Mouse (Mus musculus): ENCODE results near the gene Nr0b2. TPM values are rescaled to one million over a fixed set of nuclear protein-coding genes. Genes with fewer than 3 reads are reported as not detected.
A peak's percentile ranks its signal among the peaks of the same experiment; 100 is the strongest.
"Not testable (repeated sequence)": the region's sequence is repeated elsewhere in the genome, so short reads cannot be mapped to it uniquely, and the experiment has no call there.

Nr0b2 gene
- polyA plus RNA-seq (2016; fragmentation: Nextera tagmentation; extraction: Ambion mirVana) = not detected in 2 replicates

DNA sequence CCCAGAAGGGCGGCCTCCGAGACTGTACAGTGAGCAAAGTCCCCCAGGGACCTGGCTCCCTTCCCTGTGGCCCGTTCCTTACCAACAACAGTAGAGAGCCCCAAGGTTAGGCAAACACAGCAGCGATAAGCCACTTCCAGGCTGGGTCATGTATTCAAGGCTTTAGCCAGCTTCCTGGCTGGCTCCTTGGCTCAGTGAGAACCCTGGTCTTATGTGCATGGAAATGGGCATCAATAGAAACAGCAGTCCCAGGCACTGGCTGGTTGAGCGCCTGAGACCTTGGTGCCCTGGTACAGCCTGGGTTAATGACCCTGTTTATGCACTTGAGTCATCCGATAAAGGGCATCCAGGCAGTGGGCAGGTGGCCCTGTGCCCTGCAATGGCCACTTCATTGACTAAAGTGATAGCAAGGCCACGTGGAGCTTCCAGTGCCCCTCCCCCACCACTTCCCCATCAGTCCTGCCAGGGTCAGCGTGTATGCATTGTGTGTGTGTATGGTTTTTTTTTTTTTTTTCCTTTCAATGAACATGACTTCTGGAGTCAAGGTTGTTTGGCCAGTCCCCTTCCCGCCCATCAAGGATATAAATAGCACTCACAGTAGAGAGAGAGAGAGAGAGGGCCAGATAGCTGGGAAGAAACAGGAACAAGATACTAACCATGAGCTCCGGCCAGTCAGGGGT is at the start of gene Nr0b2:
Gene Nr0b2 (plus strand): TSS at position 609 of the 680 bp plus-strand sequence.
- H3K4me2 ChIP-seq = no peak within 1 kb of the TSS
- 74% methylated on average over 10 of the region's 10 CpGs for WGBS

DNA sequence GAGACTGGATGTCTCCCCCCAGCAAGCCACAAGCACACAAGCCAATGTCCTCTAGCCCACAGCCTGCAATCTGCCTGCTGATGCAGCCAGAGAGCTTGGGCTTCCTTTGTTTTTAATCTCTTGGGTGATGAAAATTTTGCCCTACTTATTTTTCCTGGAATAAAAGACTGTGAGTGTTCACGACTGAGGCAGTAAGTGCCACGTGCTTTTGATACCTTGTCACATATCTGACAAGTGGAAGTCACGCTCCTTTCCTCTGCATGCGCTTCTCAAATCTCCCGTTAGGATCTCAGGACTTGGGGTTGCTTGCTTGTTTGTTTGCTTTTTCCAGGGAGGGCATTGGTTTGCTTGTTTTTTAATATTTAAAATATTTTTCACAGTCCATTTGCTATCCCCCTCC is 48.9 kb upstream of the Nr0b2 start:
- Histone ChIP-seq H3K4me2 (no peak overlapping the region), H3K4me3 (replicated peaks) (no peak overlapping the region), H3K27ac (no peak overlapping the region), H3K27me3 (peaks cover 76% of the 10 kb centered on the region), H3K9ac (no peak overlapping the region), H3K9me3 (no peaks in the 10 kb centered on the region), H3K36me3 (replicated peaks) (no peaks in the 10 kb centered on the region), H3K4me1 (no peaks in the 10 kb centered on the region)
- ATAC-seq (ENCODE audit: low FRiP score) = no peak
- 68% methylated on average over 5 of the region's 5 CpGs for WGBS

More for the DNA sequence above, at the start of gene Nr0b2:
- ATAC-seq (ENCODE audit: low FRiP score) = no peak
- Histone ChIP-seq H3K36me3 (replicated peaks) (no peaks in the 10 kb centered on the region), H3K9me3 (no peaks in the 10 kb centered on the region), H3K27ac (no peak within 1 kb of the TSS), H3K27me3 (peaks cover 22% of the 10 kb centered on the region; the same call in 1 of the 2 replicates), H3K4me3 (replicated peaks) (no peak within 1 kb of the TSS), H3K4me1 (no peaks in the 10 kb centered on the region), H3K9ac (no peak within 1 kb of the TSS)

DNA sequence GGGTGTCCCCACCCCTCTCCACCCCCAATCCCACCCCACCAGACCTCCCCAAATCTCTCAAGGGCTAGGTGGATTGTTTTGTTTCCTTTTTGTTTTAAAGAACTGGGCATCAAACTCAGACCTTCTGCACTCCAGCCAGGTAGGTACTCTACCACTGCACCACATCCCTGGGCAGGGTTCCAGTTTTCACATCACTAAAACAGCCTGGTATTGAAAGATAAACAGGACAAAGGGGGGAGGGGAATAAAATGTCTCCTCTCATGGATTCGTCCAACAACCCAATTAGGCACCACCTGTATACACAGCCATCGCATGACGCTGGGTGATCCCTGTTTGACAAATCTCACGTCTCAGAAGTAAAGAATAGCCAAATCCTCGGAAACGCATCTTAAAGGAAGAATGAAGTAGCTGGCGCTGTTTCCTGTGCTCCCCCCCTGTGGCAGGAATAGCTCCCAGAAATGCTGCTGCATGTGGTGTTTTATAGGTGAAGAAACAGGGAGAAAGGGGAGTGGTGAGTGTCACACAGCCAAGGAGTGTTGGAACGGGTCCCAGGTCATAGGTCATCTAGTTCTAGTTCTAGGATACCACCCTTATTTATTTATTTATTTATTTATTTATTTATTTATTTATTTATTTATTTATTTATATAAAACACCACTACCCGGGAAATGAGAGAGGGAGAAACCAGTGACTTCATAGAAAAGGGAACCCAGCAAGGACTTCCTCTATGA is 48.3 kb upstream of the Nr0b2 start:
- peaks cover 70% of the 10 kb centered on the region for H3K27me3 ChIP-seq
- WGBS = 70% methylated on average over 9 of the region's 9 CpGs
- no peak for ATAC-seq (ENCODE audit: low FRiP score)

DNA sequence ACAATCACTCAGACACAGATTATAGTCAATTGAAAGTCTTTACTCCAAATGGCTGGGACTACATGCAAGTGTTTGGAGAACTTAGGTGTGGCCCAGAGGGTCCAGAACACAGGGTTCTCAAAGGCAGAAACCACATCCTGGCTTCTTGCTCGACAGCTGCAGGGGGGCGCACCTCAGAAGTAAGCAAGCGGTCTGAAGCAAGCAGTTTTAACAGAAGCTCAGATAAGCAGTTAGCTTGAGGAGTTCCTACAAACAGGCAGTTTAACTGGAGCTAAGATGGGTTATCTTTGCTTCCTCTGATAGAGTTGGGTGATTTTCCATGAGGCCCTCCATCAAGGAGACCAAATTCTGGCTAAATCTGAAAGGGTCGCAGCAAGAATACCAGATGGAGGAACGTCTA is 46.6 kb upstream of the Nr0b2 start:
- ATAC-seq (ENCODE audit: low FRiP score) = no peak
- Histone ChIP-seq H3K4me1 (no peaks in the 10 kb centered on the region), H3K4me3 (replicated peaks) (no peak overlapping the region), H3K27ac (no peak overlapping the region), H3K9me3 (no peaks in the 10 kb centered on the region), H3K36me3 (replicated peaks) (no peaks in the 10 kb centered on the region), H3K27me3 (peaks cover 54% of the 10 kb centered on the region), H3K4me2 (no peak overlapping the region), H3K9ac (no peak overlapping the region)
- 74% methylated on average over 5 of the region's 5 CpGs for WGBS

More for the DNA sequence above, 48.3 kb upstream of the Nr0b2 start:
- Histone ChIP-seq H3K9me3 (no peaks in the 10 kb centered on the region), H3K4me3 (replicated peaks) (no peak overlapping the region), H3K27ac (no peak overlapping the region), H3K4me1 (no peaks in the 10 kb centered on the region), H3K36me3 (replicated peaks) (no peaks in the 10 kb centered on the region), H3K9ac (no peak overlapping the region), H3K4me2 (no peak overlapping the region)

DNA sequence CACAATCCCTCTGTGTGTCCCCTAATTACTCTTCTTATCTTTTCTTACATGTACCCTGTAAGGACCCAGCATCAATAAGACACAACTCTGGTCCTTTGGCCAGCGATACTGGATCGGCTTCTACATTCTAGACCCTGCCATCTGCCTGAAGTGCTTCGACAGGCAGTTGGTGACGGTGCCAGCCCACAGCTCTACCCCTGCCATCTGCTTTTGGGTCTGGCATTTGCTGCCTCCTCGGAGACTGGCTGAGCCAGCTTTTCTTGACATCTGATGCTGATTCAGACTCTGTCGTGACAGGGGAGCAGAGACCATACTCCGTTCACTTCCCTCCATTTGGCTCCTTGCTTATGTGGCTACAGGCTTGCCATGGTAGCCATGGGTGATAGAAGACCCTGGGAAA is 44.2 kb upstream of the Nr0b2 start:
- Histone ChIP-seq H3K9me3 (no peaks in the 10 kb centered on the region), H3K4me3 (replicated peaks) (no peak overlapping the region), H3K9ac (no peak overlapping the region), H3K36me3 (replicated peaks) (no peaks in the 10 kb centered on the region), H3K27me3 (peaks cover 35% of the 10 kb centered on the region), H3K4me1 (no peaks in the 10 kb centered on the region), H3K27ac (no peak overlapping the region), H3K4me2 (no peak overlapping the region)
- 85% methylated on average over 7 of the region's 7 CpGs for WGBS
- no peak for ATAC-seq (ENCODE audit: low FRiP score)

DNA sequence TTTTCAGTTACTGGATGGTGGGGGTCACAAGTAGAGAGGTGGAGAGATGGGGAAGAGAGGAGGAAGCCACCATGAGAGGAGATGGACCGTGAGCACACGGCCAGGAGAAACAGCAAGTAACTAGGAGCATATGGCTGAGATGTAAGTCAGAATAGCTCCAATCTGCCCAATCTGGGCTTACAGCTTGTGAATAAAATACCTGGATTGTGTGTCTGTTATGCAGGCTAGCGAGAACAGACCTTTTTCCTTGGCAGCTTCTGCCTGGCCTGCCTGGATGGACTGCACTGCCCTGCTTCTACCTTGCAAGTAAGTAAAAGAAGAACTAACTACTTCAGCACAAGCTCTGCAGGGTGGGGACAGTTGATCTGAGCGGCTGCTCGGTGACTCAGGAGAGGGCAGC is 42.1 kb upstream of the Nr0b2 start:
- WGBS = 88% methylated on average over 5 of the region's 5 CpGs
- Histone ChIP-seq H3K27ac (no peak overlapping the region), H3K9ac (no peak overlapping the region), H3K4me1 (no peaks in the 10 kb centered on the region), H3K36me3 (replicated peaks) (no peaks in the 10 kb centered on the region), H3K4me2 (no peak overlapping the region), H3K27me3 (peaks cover 29% of the 10 kb centered on the region), H3K4me3 (replicated peaks) (no peak overlapping the region), H3K9me3 (no peaks in the 10 kb centered on the region)
- no peak for ATAC-seq (ENCODE audit: low FRiP score)

DNA sequence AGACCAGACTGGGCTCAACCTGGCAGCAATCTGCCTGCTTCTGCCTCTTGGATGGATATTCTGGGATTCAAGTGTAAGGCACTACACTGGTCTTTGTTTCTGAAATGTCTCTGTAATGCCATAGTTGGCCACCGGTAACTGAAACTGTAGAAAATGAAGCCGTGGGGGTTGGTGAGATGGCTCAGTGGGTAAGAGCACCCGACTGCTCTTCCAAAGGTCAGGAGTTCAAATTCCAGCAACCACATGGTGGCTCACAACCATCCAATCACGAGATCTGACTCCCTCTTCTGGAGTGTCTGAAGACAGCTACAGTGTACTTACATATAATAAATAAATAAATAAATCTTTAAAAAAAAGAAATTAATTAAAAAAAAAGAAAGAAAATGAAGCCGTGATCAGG is 40.7 kb upstream of the Nr0b2 start:
- not testable (repeated sequence) for ATAC-seq (ENCODE audit: low FRiP score)

DNA sequence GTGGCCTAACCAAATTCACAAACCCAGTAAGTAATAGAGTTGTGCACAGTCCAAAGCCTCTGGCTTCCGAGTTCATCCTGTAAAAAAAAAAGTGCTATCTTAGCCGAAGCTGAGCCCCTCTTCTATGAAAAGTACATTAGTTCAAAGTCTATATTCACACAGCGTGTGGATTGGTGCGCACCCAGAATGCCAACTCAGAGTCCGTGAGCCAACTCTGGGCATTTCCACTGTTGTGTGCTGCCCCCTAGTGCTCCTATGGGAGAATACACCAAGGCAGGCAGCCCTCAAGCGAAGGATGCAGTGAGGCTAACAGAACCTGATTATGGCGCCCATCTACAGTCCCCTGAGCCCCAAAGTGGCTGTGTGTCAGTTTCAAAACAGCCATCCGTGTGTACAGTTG is 40.2 kb upstream of the Nr0b2 start:
- Histone ChIP-seq H3K36me3 (replicated peaks) (no peaks in the 10 kb centered on the region), H3K4me2 (no peak overlapping the region), H3K4me3 (replicated peaks) (no peak overlapping the region), H3K27me3 (peaks cover 30% of the 10 kb centered on the region), H3K27ac (no peak overlapping the region), H3K9me3 (no peaks in the 10 kb centered on the region), H3K4me1 (no peaks in the 10 kb centered on the region), H3K9ac (no peak overlapping the region)
- WGBS = 12% methylated on average over 8 of the region's 8 CpGs
- ATAC-seq (ENCODE audit: low FRiP score) = peak; percentile 49; the same call in 1 of the 2 replicates

More for the DNA sequence above, 40.7 kb upstream of the Nr0b2 start:
- not testable (repeated sequence) for H3K9me3 ChIP-seq; H3K27ac ChIP-seq; H3K4me2 ChIP-seq; H3K4me1 ChIP-seq; H3K9ac ChIP-seq; H3K36me3 ChIP-seq (replicated peaks); H3K4me3 ChIP-seq (replicated peaks)
- H3K27me3 ChIP-seq = peaks cover 30% of the 10 kb centered on the region
- WGBS = 60% methylated on average over 5 of the region's 5 CpGs

DNA sequence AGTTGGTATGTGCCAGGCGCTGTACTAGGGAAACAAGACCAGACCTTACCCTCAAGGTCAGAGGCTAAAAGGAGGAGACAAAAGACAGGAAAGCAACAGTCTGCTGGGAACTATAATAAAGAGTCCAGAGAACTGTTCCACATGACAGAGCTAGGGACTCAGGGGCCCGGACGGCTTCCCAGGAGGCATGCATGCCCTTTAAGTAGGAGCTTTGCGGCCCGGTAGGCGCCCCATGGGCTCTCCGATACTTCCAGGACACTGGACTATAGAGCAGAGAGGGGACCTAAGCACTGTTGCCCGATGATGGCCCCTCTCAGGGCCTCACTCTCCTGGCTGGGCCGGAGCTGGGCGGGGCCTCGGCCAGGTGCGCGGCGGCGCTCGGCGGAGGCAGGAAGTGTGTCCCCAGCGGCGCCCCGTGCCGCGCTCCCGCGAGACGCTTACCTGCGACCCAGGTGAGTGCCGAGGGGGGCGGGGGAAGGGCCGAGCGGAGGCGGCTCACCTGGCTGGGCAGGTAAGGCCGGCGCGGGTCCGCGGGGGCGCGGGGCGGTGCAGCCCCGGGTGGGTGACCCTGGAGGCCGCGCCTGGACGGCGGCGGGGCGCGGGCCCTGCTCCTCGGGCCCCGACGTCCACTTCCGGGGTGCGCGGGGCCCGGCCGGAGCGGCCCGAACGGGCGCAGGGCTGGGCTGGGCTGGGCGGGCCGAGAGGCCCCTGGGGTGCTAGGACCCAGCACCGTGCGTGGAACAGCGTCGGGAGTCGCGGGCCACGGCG is 34.4 kb upstream of the Nr0b2 start, which contains the start of gene Kdf1:
Gene Kdf1 (plus strand): TSS at position 363 of the 768 bp plus-strand sequence.
- Histone ChIP-seq H3K27me3 (peaks cover 66% of the 10 kb centered on the region), H3K27ac (no peak within 1 kb of the TSS), H3K4me1 (peaks cover 9% of the 10 kb centered on the region), H3K4me2 (peak within 1 kb of the TSS; percentile 44), H3K36me3 (replicated peaks) (no peaks in the 10 kb centered on the region), H3K9me3 (no peaks in the 10 kb centered on the region), H3K9ac (no peak within 1 kb of the TSS), H3K4me3 (replicated peaks) (peak within 1 kb of the TSS; percentile 36)
- 4% methylated on average over 68 of the region's 69 CpGs for WGBS
- no peak for ATAC-seq (ENCODE audit: low FRiP score)

DNA sequence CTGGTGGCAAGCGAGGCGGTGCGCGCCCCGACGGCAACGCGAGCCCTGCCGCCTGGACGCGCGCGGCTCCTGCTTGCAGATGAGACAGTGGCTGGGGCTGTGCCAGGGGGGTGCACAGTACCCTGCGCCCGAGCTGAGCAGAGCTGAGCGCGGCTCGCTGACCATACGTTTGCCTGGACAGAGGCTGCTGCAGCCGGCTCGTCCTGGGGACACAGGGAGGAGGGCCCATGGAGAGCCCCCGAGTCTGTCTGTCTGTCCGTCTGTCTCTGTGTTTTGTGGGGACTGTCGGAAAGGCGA is 33.9 kb upstream of the Nr0b2 start:
- Histone ChIP-seq H3K4me2 (peak overlapping the region; percentile 44), H3K27me3 (peaks cover 66% of the 10 kb centered on the region), H3K4me1 (peaks cover 9% of the 10 kb centered on the region), H3K4me3 (replicated peaks) (peak overlapping the region; percentile 36), H3K36me3 (replicated peaks) (no peaks in the 10 kb centered on the region), H3K27ac (no peak overlapping the region), H3K9me3 (no peaks in the 10 kb centered on the region), H3K9ac (no peak overlapping the region)
- no peak for ATAC-seq (ENCODE audit: low FRiP score)
- 6% methylated on average over 25 of the region's 25 CpGs for WGBS

DNA sequence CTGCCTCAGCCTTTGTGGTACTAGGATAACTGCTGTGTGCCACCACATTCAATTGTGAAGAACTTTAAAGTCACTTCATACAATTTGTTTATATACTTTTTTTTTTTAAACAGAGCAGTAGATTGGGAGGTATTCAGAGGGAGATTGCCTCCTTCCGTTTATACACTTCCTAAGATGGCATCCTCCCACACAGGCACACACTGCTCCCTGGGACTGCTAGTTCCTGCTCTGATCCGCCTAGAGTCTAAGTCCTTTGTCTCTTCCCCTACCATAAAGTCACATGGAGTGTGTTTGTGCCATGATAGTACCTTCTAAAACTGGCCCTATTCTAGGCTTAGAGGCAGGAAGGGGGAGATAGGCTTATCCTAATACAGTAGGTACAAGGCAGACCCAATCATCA is 31.7 kb upstream of the Nr0b2 start:
- Histone ChIP-seq H3K9ac (no peak overlapping the region), H3K27ac (no peak overlapping the region), H3K9me3 (no peaks in the 10 kb centered on the region), H3K4me3 (replicated peaks) (no peak overlapping the region), H3K27me3 (peaks cover 56% of the 10 kb centered on the region), H3K4me1 (peaks cover 9% of the 10 kb centered on the region), H3K36me3 (replicated peaks) (no peaks in the 10 kb centered on the region), H3K4me2 (no peak overlapping the region)
- WGBS = 72% methylated on average over 2 of the region's 2 CpGs
- no peak for ATAC-seq (ENCODE audit: low FRiP score)

DNA sequence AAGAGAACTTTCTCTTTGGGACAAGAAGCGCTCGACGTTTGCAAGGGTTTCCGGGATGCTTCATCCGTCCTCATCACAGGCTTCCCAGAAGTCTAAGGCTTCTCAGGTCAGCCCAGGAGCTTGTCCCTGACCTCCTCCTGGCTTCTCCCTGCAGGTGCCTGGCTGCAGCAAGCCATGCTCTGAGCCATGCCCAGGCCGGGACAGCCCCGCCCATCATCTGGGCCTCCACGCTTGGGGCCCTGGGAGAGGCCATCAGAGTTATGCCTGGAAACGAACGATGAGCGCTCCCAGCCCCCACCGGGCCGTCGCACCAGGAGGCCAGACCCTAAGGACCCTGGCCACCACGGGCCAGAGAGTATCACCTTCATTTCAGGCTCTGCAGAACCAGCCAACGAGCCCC is 25.4 kb upstream of the Nr0b2 start:
- no peak overlapping the region for H3K9ac ChIP-seq
- H3K27me3 ChIP-seq = no peaks in the 10 kb centered on the region
- H3K27ac ChIP-seq = no peak overlapping the region
- no peaks in the 10 kb centered on the region for H3K9me3 ChIP-seq
- H3K4me2 ChIP-seq = no peak overlapping the region
- no peak for ATAC-seq (ENCODE audit: low FRiP score)
- no peaks in the 10 kb centered on the region for H3K4me1 ChIP-seq
- H3K36me3 ChIP-seq (replicated peaks) = peaks cover 48% of the 10 kb centered on the region
- WGBS = 78% methylated on average over 16 of the region's 16 CpGs
- no peak overlapping the region for H3K4me3 ChIP-seq (replicated peaks)
